Mouse (Mus musculus) left cerebral cortex, adult 2 months (tissue): Measurements from ENCODE around the gene Klrg2. TPM values are rescaled to one million over a fixed set of nuclear protein-coding genes. Genes with fewer than 3 reads are reported as not detected.
A peak's percentile ranks its signal among the peaks of the same experiment; 100 is the strongest.

Source experiments
- DNase-seq, 2 experiments: peaks; one replicate each; pipeline ENCODE4 v3.0.0; 2021 to 2022; ENCODE audit warnings: low spot score in 2 of 2, mixed read lengths in 1 of 2; ENCODE audit errors: extremely low spot score in 1 of 2
- H3K27ac ChIP-seq: fragments of 200-600 bp; 2 replicates; pipeline ENCODE4 v1.8.1; 2022
- H3K4me3 ChIP-seq: fragments of 200-600 bp; 2 replicates; pipeline ENCODE4 v1.8.1; 2022
- CTCF ChIP-seq: fragments of 200-600 bp; IDR thresholded peaks from 2 replicates; pipeline ENCODE4 v1.8.1; 2022; ENCODE audit warnings: antibody characterized with exemption, mild to moderate bottlenecking, moderate library complexity
- intact Hi-C: fragments of 180-260 bp; cut with DNase I; formaldehyde crosslinking; loops from one replicate; pipeline ENCODE4 v1.15.1; 2025
- total RNA-seq, 2 experiments: library from RNA; stranded (reverse); gene quantifications; 2 replicates each; pipeline ENCODE4 v1.2.3; 2021

The Klrg2 gene
- total RNA-seq, 2 experiments from 2014 or later, result 0.70 to 1.1 TPM

GRCm38 (mm10) chr6:38650263-38650937, 13.4 kb upstream of the Klrg2 start:
- intact Hi-C loops, result loop anchor here (1.0 to 10.0 kb wide), 3 partner anchors 44 to 424 kb away; no protein-coding TSS in a partner anchor
- peak; percentile 61 to 65 for DNase-seq
- no peak overlapping the region for H3K4me3 ChIP-seq
- peak; percentile 95 for TF ChIP-seq CTCF
- H3K27ac ChIP-seq, result no peak overlapping the region

GRCm38 (mm10) chr6:38649545-38649944, 12.5 kb upstream of the Klrg2 start:
- intact Hi-C loops, result no loop called here
- no peak overlapping the region for H3K27ac ChIP-seq
- DNase-seq, result no peak
- TF ChIP-seq CTCF, result peak; percentile 20
- no peak overlapping the region for H3K4me3 ChIP-seq

- intact Hi-C loops, result no loop called here
These were observed 6.0 kb upstream of the Klrg2 start for GRCm38 (mm10) chr6:38643039-38643438.

GRCm38 (mm10) chr6:38642593-38642992, 5.6 kb upstream of the Klrg2 start:
- no peak for DNase-seq
- H3K27ac ChIP-seq, result no peak overlapping the region
- H3K4me3 ChIP-seq, result no peak overlapping the region
- no peak for TF ChIP-seq CTCF
- intact Hi-C loops, result no loop called here

More at GRCm38 (mm10) chr6:38643039-38643438, 6.0 kb upstream of the Klrg2 start:
- DNase-seq, result no peak
- no peak for TF ChIP-seq CTCF
- Histone ChIP-seq H3K4me3 (no peak overlapping the region), H3K27ac (no peak overlapping the region)

GRCm38 (mm10) chr6:38641645-38642044, 4.6 kb upstream of the Klrg2 start:
- no peak overlapping the region for H3K4me3 ChIP-seq
- intact Hi-C loops, result no loop called here
- peak; percentile 12 for TF ChIP-seq CTCF
- no peak overlapping the region for H3K27ac ChIP-seq
- no peak for DNase-seq

GRCm38 (mm10) chr6:38641228-38641627, 4.2 kb upstream of the Klrg2 start:
- Histone ChIP-seq H3K27ac (no peak overlapping the region), H3K4me3 (no peak overlapping the region)
- intact Hi-C loops, result no loop called here
- TF ChIP-seq CTCF, result no peak
- DNase-seq, result no peak

- intact Hi-C loops, result no loop called here
- no peak for TF ChIP-seq CTCF
- no peak for DNase-seq
- no peak overlapping the region for H3K4me3 ChIP-seq
- no peak overlapping the region for H3K27ac ChIP-seq
These were observed 3.4 kb upstream of the Klrg2 start for GRCm38 (mm10) chr6:38640401-38640800.

GRCm38 (mm10) chr6:38635941-38636851, 846 bp downstream of the Klrg2 start:
- Histone ChIP-seq H3K4me3 (peak overlapping the region; percentile 52), H3K27ac (no peak overlapping the region)
- TF ChIP-seq CTCF, result no peak
- peak; percentile 24 to 38 for DNase-seq
- intact Hi-C loops, result no loop called here

GRCm38 (mm10) chr6:38634461-38634860, 2.6 kb downstream of the Klrg2 start:
- Histone ChIP-seq H3K27ac (no peak overlapping the region), H3K4me3 (no peak overlapping the region)
- no peak for TF ChIP-seq CTCF
- DNase-seq, result no peak
- intact Hi-C loops, result no loop called here

- no peak for TF ChIP-seq CTCF
- no peak for DNase-seq
- Histone ChIP-seq H3K4me3 (no peak overlapping the region), H3K27ac (no peak overlapping the region)
- intact Hi-C loops, result no loop called here
These were observed 4.2 kb downstream of the Klrg2 start for GRCm38 (mm10) chr6:38632826-38633225.

- Histone ChIP-seq H3K27ac (no peak overlapping the region), H3K4me3 (no peak overlapping the region)
- DNase-seq, result no peak
- intact Hi-C loops, result no loop called here
- no peak for TF ChIP-seq CTCF
These were observed 7.5 kb downstream of the Klrg2 start for GRCm38 (mm10) chr6:38629556-38629955.

GRCm38 (mm10) chr6:38627486-38627885, 9.6 kb downstream of the Klrg2 start:
- H3K4me3 ChIP-seq, result no peak overlapping the region
- TF ChIP-seq CTCF, result no peak
- no peak for DNase-seq
- no peak overlapping the region for H3K27ac ChIP-seq
- intact Hi-C loops, result no loop called here
